In the genomic region with DNA sequence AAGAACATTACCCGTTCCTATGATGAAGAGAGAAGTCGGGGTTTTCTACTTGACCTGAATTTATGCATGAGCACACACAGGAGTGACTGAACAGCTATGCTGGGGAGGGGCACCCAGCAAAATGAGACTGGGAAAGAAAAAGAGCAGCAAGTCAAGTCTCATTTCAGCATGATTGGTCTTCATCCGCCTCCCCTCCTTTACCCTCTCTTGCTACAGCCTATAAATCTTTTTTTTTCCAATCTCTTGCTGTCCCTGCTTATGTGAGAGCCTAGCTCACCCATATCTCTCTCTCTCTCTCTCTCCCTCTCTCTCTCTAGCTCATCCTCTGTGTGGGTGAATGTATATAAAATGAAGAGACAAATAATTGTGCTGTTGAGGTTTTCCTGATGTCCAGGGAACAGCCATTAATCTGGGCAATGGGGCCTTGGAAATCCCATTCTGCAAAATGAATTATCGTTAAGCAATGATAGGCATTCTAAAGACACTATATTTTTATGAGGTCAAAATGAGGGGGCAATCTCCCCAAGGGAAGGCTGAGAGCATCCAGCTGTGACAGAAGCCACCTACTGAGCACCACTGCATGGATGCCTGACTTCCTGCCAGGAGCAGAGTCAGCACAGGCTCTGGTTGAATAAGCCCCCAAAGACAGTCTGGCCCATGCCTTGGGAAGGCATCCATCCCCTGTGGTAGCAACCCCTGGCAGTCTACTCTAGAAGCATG, we compare ENCODE assay signal across 11 mouse cellular contexts.
DNase-seq lines count a peak whose midpoint lies in the region; ATAC-seq and TF ChIP-seq lines count a peak whose summit lies in the region.
"Had no signal": no experiment of that assay in that cellular context is flagged by ENCODE, and none has a peak within 500 bp of the region (broad histone marks: within the 10 kb centered on the region; RNA-seq: fewer than 3 reads in every experiment).

No protein-coding gene starts in this region.

- H3K4me1 ChIP-seq in hindbrain, embryonic 11.5 days (replicated peaks; ENCODE audit: control insufficient read depth, insufficient read depth, low read length): peaks cover 16% of the 10 kb centered on the region
- H3K4me1 ChIP-seq in limb, embryonic 11.5 days (ENCODE audit: control insufficient read depth, insufficient read depth, low read length): peaks cover 35% of the 10 kb centered on the region
- H3K4me1 ChIP-seq in olfactory bulb, adult 2 months (ENCODE audit: control insufficient read depth, insufficient read depth, low read length): peaks cover 11% of the 10 kb centered on the region

- no peaks in the 10 kb centered on the region for H3K27me3 ChIP-seq in hindbrain, embryonic 11.5 days (ENCODE audit: control insufficient read depth, insufficient read depth, low read length)
- no peaks in the 10 kb centered on the region for H3K27me3 ChIP-seq in limb, embryonic 11.5 days (ENCODE audit: control insufficient read depth, insufficient read depth, low read length)

- no peaks in the 10 kb centered on the region for H3K9me3 ChIP-seq in hindbrain, embryonic 11.5 days (ENCODE audit: control insufficient read depth, low read length)
- no peaks in the 10 kb centered on the region for H3K9me3 ChIP-seq in limb, embryonic 11.5 days (ENCODE audit: control insufficient read depth, low read length)
- H3K9me3 ChIP-seq: liver, embryonic 13.5 days had no signal

- H3K4me2 ChIP-seq in hindbrain, embryonic 11.5 days (replicated peaks; ENCODE audit: low read depth, low read length): no peak overlapping the region
- no peak overlapping the region for H3K4me2 ChIP-seq in limb, embryonic 11.5 days (ENCODE audit: low read depth, severe bottlenecking)
- H3K4me2 ChIP-seq: liver, embryonic 13.5 days had no signal

- H3K36me3 ChIP-seq in hindbrain, embryonic 11.5 days (ENCODE audit: control insufficient read depth, insufficient read depth, low read length): no peaks in the 10 kb centered on the region
- H3K36me3 ChIP-seq in limb, embryonic 11.5 days (ENCODE audit: control insufficient read depth, insufficient read depth, low read length): no peaks in the 10 kb centered on the region
- H3K36me3 ChIP-seq: liver, embryonic 13.5 days had no signal

- WGBS in hindbrain, embryonic 11.5 days: 25% methylated on average over 4 of the region's 4 CpGs
- 16% methylated on average over 4 of the region's 4 CpGs for WGBS in limb, embryonic 11.5 days
- WGBS in olfactory bulb, adult 2 months: 63% methylated on average over 4 of the region's 4 CpGs

- DNase-seq in layer of hippocampus, adult 2 months (ENCODE audit: low spot score in 2 of 2): no peak
- no peak for DNase-seq in layer of hippocampus, adult 8-10 months (ENCODE audit: low spot score in 2 of 2)
- DNase-seq in hindbrain, embryonic 11.5 days (ENCODE audit: low spot score): peak; percentile 46
- DNase-seq in limb, embryonic 11.5 days (ENCODE audit: low spot score): peak; percentile 40
- no peak for DNase-seq in thymus, postnatal 0 days (ENCODE audit: low spot score)
- no peak for DNase-seq in adrenal gland, postnatal 36 days
- DNase-seq: adrenal gland, postnatal 14 days; heart, postnatal 36 days; liver, embryonic 13.5 days had no signal

- H3K9ac ChIP-seq in hindbrain, embryonic 11.5 days (ENCODE audit: low read depth, low read length): no peak overlapping the region
- no peak overlapping the region for H3K9ac ChIP-seq in limb, embryonic 11.5 days (ENCODE audit: low read length)
- H3K9ac ChIP-seq: liver, embryonic 13.5 days had no signal

- no peak overlapping the region for H3K4me3 ChIP-seq in layer of hippocampus, adult 2 months
- H3K4me3 ChIP-seq in hindbrain, embryonic 11.5 days (ENCODE audit: low read depth, low read length): no peak overlapping the region
- H3K4me3 ChIP-seq in limb, embryonic 11.5 days (ENCODE audit: low read depth, low read length): no peak overlapping the region
- no peak overlapping the region for H3K4me3 ChIP-seq in olfactory bulb, adult 2 months (ENCODE audit: insufficient read depth, low read depth, low read length)
- H3K4me3 ChIP-seq: liver, embryonic 13.5 days had no signal

- TF ChIP-seq POLR2A in olfactory bulb, adult 2 months (IDR thresholded peaks at IDR 0.05; ENCODE audit: insufficient read depth, low read depth, low read length): no peak

- no peak for TF ChIP-seq CTCF in layer of hippocampus, adult 2 months (conservative IDR thresholded peaks at IDR 0.05)
- no peak for TF ChIP-seq CTCF in olfactory bulb, adult 2 months (IDR thresholded peaks at IDR 0.05; ENCODE audit: insufficient read depth, low read depth, low read length)

- peak; percentile 62 for ATAC-seq in hindbrain, embryonic 11.5 days (ENCODE audit: low FRiP score)
- no peak for ATAC-seq in limb, embryonic 11.5 days (ENCODE audit: insufficient number of reproducible peaks, low FRiP score, low TSS enrichment, low read depth)
- ATAC-seq in inflammation-experienced regulatory T-cells, adult 6 months: no peak

- peak overlapping the region; percentile 64; the same call in 1 of the 2 replicates for H3K27ac ChIP-seq in layer of hippocampus, adult 2 months
- H3K27ac ChIP-seq in hindbrain, embryonic 11.5 days (ENCODE audit: low read depth, low read length): peak overlapping the region; percentile 77
- no peak overlapping the region for H3K27ac ChIP-seq in limb, embryonic 11.5 days (replicated peaks; ENCODE audit: low read depth, low read length)
- H3K27ac ChIP-seq in olfactory bulb, adult 2 months (ENCODE audit: insufficient read depth, low read depth, low read length): peak overlapping the region; percentile 56
- H3K27ac ChIP-seq: liver, embryonic 13.5 days had no signal

Comparison
In these comparisons a context has a peak if more than half of its experiments do, and no peak if none do; other contexts are left out.
1. DNase-seq: peak in hindbrain, embryonic 11.5 days (single experiment) and limb, embryonic 11.5 days (single experiment); none in layer of hippocampus, adult 2 months (0 of 2), layer of hippocampus, adult 8-10 months (0 of 2), thymus, postnatal 0 days (single experiment) and adrenal gland, postnatal 36 days (0 of 2).